Mouse (Mus musculus) CH12.LX (cell line): ENCODE measurements around the gene Calhm1. TPM values are rescaled to one million over a fixed set of nuclear protein-coding genes. Genes with fewer than 3 reads are reported as not detected.
A peak's percentile ranks its signal among the peaks of the same experiment; 100 is the strongest.

Experiments used
- DNase-seq: peaks from one replicate; pipeline ENCODE4 v3.0.0-alpha.2; 2013; ENCODE audit errors: extremely low read depth
- H3K27ac ChIP-seq: 2 replicates; pipeline ENCODE4 v1.5.1; 2012; ENCODE audit warnings: low read depth, mild to moderate bottlenecking, control low read depth, moderate library complexity; ENCODE audit not compliant: insufficient read depth
- H3K27me3 ChIP-seq: replicated peaks from 2 replicates; pipeline ENCODE3; 2012; ENCODE audit warnings: inconsistent platforms
- H3K36me3 ChIP-seq, 2 experiments: replicated peaks in 1 of 2; 2 replicates each; pipeline versions ENCODE3 to v1.6.1; 2012; ENCODE audit warnings: inconsistent platforms in 1 of 2, low read length in 1 of 2, mild to moderate bottlenecking in 1 of 2, mixed read lengths in 1 of 2, moderate library complexity in 1 of 2; ENCODE audit not compliant: control insufficient read depth in 1 of 2, insufficient read depth in 1 of 2
- H3K4me1 ChIP-seq, 2 experiments: 2 replicates each; pipeline ENCODE4 v1.6.1; 2012; ENCODE audit warnings: inconsistent platforms in 1 of 2, moderate library complexity in 1 of 2; ENCODE audit not compliant: insufficient read depth in 2 of 2, control insufficient read depth in 1 of 2
- H3K4me2 ChIP-seq: 2 replicates; pipeline ENCODE4 v1.6.1; 2012; ENCODE audit warnings: low read depth, mild to moderate bottlenecking, control low read depth; ENCODE audit not compliant: poor library complexity, insufficient read depth, severe bottlenecking
- H3K4me3 ChIP-seq, 3 experiments: fragments of 150-350 bp in 1 of 3; sonication (generic) in 1 of 3; replicated peaks in 1 of 3; 2 replicates each; pipeline versions ENCODE3 to v1.5.1; 2011 to 2012; ENCODE audit warnings: low read depth in 2 of 3, low read length in 2 of 3, mild to moderate bottlenecking in 2 of 3, moderate library complexity in 2 of 3, control low read depth in 1 of 3, improper control_type of control experiment in 1 of 3, inconsistent platforms in 1 of 3, mixed read lengths in 1 of 3; ENCODE audit not compliant: poor library complexity in 1 of 3
- H3K79me2 ChIP-seq: replicated peaks from 2 replicates; pipeline ENCODE4 v1.6.1; 2012; ENCODE audit warnings: mild to moderate bottlenecking, moderate library complexity; ENCODE audit not compliant: control insufficient read depth, poor library complexity, insufficient read depth, severe bottlenecking; ENCODE audit errors: extremely low read depth
- H3K9ac ChIP-seq: 2 replicates; pipeline ENCODE4 v1.6.1; 2012; ENCODE audit warnings: low read depth, mild to moderate bottlenecking, control low read depth, moderate library complexity; ENCODE audit not compliant: insufficient read depth
- H3K9me3 ChIP-seq: replicated peaks from 2 replicates; pipeline ENCODE3; 2012; ENCODE audit warnings: low read length, inconsistent platforms, mixed read lengths
- CHD2 ChIP-seq: IDR thresholded peaks from 2 replicates; pipeline ENCODE4 v1.6.1; 2011; ENCODE audit warnings: low read length, improper control_type of control experiment
- ELF1 ChIP-seq: IDR thresholded peaks from 2 replicates; pipeline ENCODE4 v1.6.1; 2014; ENCODE audit warnings: low read depth, mild to moderate bottlenecking, inconsistent platforms, low read length, improper control_type of control experiment
- EP300 ChIP-seq: IDR thresholded peaks from 2 replicates; pipeline ENCODE4 v1.6.1; 2011; ENCODE audit warnings: low read length, improper control_type of control experiment
- IRF4 ChIP-seq: IDR thresholded peaks from 2 replicates; pipeline ENCODE4 v1.6.1; 2014; ENCODE audit warnings: low read depth, mild to moderate bottlenecking, inconsistent platforms, low read length, improper control_type of control experiment
- MAX ChIP-seq: IDR thresholded peaks from 2 replicates; pipeline ENCODE4 v1.6.1; 2011; ENCODE audit warnings: low read length, improper control_type of control experiment
- MAZ ChIP-seq: IDR thresholded peaks from 2 replicates; pipeline ENCODE4 v1.6.1; 2012; ENCODE audit warnings: low read depth, mild to moderate bottlenecking, inconsistent platforms, low read length, improper control_type of control experiment, moderate library complexity
- MXI1 ChIP-seq: IDR thresholded peaks from 2 replicates; pipeline ENCODE4 v1.6.1; 2011; ENCODE audit warnings: mild to moderate bottlenecking, low read depth, low read length, improper control_type of control experiment
- MYC ChIP-seq: IDR thresholded peaks from 2 replicates; pipeline ENCODE4 v1.6.1; 2011; ENCODE audit warnings: low read depth, mild to moderate bottlenecking, improper control_type of control experiment, low read length
- NELFE ChIP-seq: IDR thresholded peaks from 2 replicates; pipeline ENCODE4 v1.6.1; 2011; ENCODE audit warnings: low read depth, low read length, improper control_type of control experiment
- POLR2A ChIP-seq: IDR thresholded peaks from 2 replicates; pipeline ENCODE4 v1.6.1; 2011; ENCODE audit warnings: low read depth, mild to moderate bottlenecking, improper control_type of control experiment, low read length
- RCOR1 ChIP-seq: conservative IDR thresholded peaks from 2 replicates; pipeline ENCODE4 v1.6.1; 2012; ENCODE audit warnings: low read depth, mild to moderate bottlenecking, inconsistent platforms, low read length, improper control_type of control experiment
- SIN3A ChIP-seq: IDR thresholded peaks from 2 replicates; pipeline ENCODE4 v1.6.1; 2012; ENCODE audit warnings: low read length, improper control_type of control experiment, inconsistent platforms
- TCF12 ChIP-seq: IDR thresholded peaks from 2 replicates; pipeline ENCODE4 v1.6.1; 2014; ENCODE audit warnings: low read depth, mild to moderate bottlenecking, inconsistent platforms, low read length, improper control_type of control experiment
- UBTF ChIP-seq: IDR thresholded peaks from 2 replicates; pipeline ENCODE4 v1.6.1; 2012; ENCODE audit warnings: low read depth, mild to moderate bottlenecking, inconsistent platforms, low read length, improper control_type of control experiment, moderate library complexity
- ZC3H11A ChIP-seq: IDR thresholded peaks from 2 replicates; pipeline ENCODE4 v1.6.1; 2012; ENCODE audit warnings: low read depth, mild to moderate bottlenecking, inconsistent platforms, low read length, improper control_type of control experiment
- dilution Hi-C: fragments of 300-500 bp; cut with MboI; formaldehyde crosslinking; loops from 2 replicates; pipeline ENCODE4 v1.14.3; 2020; ENCODE audit warnings: low sequenced_read_pairs; ENCODE audit not compliant: extremely low pct_unique_long_range_greater_than_20kb, extremely low pct_ligation_motif_present
- in situ Hi-C: fragments of 300-500 bp; cut with MboI; formaldehyde crosslinking; loops from 3 replicates; pipeline ENCODE4 v1.14.3; 2019; ENCODE audit warnings: low sequenced_read_pairs, low pct_ligation_motif_present, low pct_unique_long_range_greater_than_20kb, mixed read lengths
- polyA plus RNA-seq: library from polyadenylated mRNA; unstranded; fragments of >175 nt; gene quantifications from 2 replicates; pipeline ENCODE4 v1.2.1, GENCODE M21; 2012; ENCODE audit warnings: low read depth; ENCODE audit not compliant: insufficient read length
- total RNA-seq, 2 experiments: library from RNA; depleted of rRNA; stranded (reverse); fragments of 300-350 nt in 1 of 2; fragments of >200 nt in 1 of 2; gene quantifications; 2 replicates each; pipeline ENCODE4 v1.2.3; 2012 to 2014

Gene Calhm1
- total and polyA plus RNA-seq, 3 experiments = not detected

DNA sequence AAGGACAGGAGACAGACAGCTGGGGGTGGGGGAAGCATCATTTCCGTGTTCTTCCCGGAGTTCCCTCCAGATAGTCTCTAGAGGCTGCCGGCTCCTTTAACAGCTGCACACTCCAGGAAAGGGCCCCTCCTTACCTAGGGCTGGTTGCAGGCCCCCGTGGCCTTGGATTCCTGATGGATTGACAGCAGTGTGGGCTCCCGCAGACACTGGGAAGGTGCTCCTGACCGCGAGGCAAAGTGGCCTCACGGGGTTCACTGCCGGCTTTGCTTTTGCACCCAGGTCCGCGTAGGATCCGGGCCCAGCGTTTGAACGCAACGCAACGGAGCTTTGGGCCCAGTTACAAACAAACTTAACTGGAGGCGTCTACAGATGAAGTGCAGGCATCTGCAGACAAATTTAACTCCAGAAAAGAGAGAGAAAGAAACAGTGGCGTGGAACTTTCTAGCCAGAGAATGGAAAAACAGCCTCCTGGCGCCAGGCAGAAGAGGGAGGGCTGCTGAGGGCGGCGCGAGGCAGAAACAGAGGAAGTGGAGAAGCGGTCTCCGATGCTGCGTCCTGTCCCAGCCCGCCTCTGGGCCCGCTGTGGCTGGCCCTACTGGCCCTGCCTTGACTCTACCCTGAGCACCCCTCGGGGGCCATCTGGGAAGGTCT is 6.2 kb downstream of the Calhm1 start, which contains the start of gene Calhm2:
Gene Calhm2 (minus strand): TSS at position 524 of the 651 bp plus-strand sequence.
- dilution Hi-C loops (no loop called here), in situ Hi-C loops (no loop called here)
- H3K27me3 ChIP-seq = peaks cover 1% of the 10 kb centered on the region
- no peaks in the 10 kb centered on the region for H3K9me3 ChIP-seq
- peaks cover 33 to 73% of the 10 kb centered on the region in 2 experiments for H3K4me1 ChIP-seq
- H3K36me3 ChIP-seq = peaks cover 12 to 25% of the 10 kb centered on the region in 2 experiments
- peak; percentile 46 for DNase-seq
- H3K27ac ChIP-seq = peak within 1 kb of the TSS; percentile 43
- peak within 1 kb of the TSS; percentile 65 to 77 (median 68) for H3K4me3 ChIP-seq
- peak within 1 kb of the TSS; percentile 78 for H3K9ac ChIP-seq
- H3K79me2 ChIP-seq = no peaks in the 10 kb centered on the region
- TF ChIP-seq IRF4 = 0 out of 2 replicates have a peak, but pooled peaks have one; percentile 12
- peak; percentile 58 for TF ChIP-seq POLR2A
- no peak for TF ChIP-seq EP300
- peak; percentile 48 for TF ChIP-seq MXI1
- TF ChIP-seq MAZ = no peak
- TF ChIP-seq ELF1 = peak; percentile 57
- peak; percentile 74; the same call in 1 of the 2 replicates for TF ChIP-seq UBTF
- no peak for TF ChIP-seq RCOR1
- peak; percentile 53; the same call in 1 of the 2 replicates for TF ChIP-seq SIN3A
- TF ChIP-seq NELFE = 0 out of 2 replicates have a peak, but pooled peaks have one; percentile 36
- H3K4me2 ChIP-seq = peak within 1 kb of the TSS; percentile 92

- H3K27ac ChIP-seq = no peak overlapping the region; the same call in 1 of the 2 replicates
- H3K36me3 ChIP-seq = peaks cover 12 to 33% of the 10 kb centered on the region in 2 experiments
- H3K9ac ChIP-seq = peak overlapping the region; percentile 78
- H3K27me3 ChIP-seq = peaks cover 1% of the 10 kb centered on the region
- H3K4me3 ChIP-seq = peak overlapping the region; percentile 65 to 77 (median 68)
- dilution Hi-C loops (no loop called here), in situ Hi-C loops (no loop called here)
- peak; percentile 79; the same call in 1 of the 2 replicates for TF ChIP-seq MYC
- peak; percentile 58 for TF ChIP-seq POLR2A
- TF ChIP-seq NELFE = peak; percentile 28; the same call in 1 of the 2 replicates
- TF ChIP-seq CHD2 = no peak
- no peak for TF ChIP-seq ZC3H11A
- TF ChIP-seq TCF12 = peak; percentile 11; the same call in 1 of the 2 replicates
- TF ChIP-seq EP300 = 0 out of 2 replicates have a peak, but pooled peaks have one; percentile 14
- TF ChIP-seq MAX = peak; percentile 72
- TF ChIP-seq MXI1 = peak; percentile 84
- peaks cover 35 to 73% of the 10 kb centered on the region in 2 experiments for H3K4me1 ChIP-seq
- peak; percentile 56 for DNase-seq
- H3K79me2 ChIP-seq = no peaks in the 10 kb centered on the region
- H3K9me3 ChIP-seq = no peaks in the 10 kb centered on the region
- peak overlapping the region; percentile 92 for H3K4me2 ChIP-seq
Measured at GRCm38 (mm10) chr19:47137051-47137581, 6.9 kb downstream of the Calhm1 start.
